Mouse (Mus musculus) hindbrain, postnatal 0 days (tissue): ENCODE results near the gene Gm13287. TPM values are rescaled to one million over a fixed set of nuclear protein-coding genes. Genes with fewer than 3 reads are reported as not detected.

Experiments
- ATAC-seq: fragments of 200-750 bp; cut with Nextera tagmentation; 2 replicates; pipeline ENCODE4 v1.8.0; 2017; ENCODE audit warnings: mild to moderate bottlenecking, moderate TSS enrichment, moderate library complexity
- DNase-seq: peaks from one replicate; pipeline ENCODE4 v3.0.0-alpha.2; 2015; ENCODE audit warnings: low spot score
- H3K27ac ChIP-seq: fragments of 300-500 bp; sonication (generic); 2 replicates; pipeline ENCODE4 v1.5.1; 2014; ENCODE audit warnings: mild to moderate bottlenecking
- H3K27me3 ChIP-seq: fragments of 300-500 bp; sonication (generic); 2 replicates; pipeline ENCODE4 v1.6.1; 2014; ENCODE audit warnings: low read length, mixed read lengths; ENCODE audit not compliant: insufficient read depth
- H3K36me3 ChIP-seq: fragments of 300-500 bp; sonication (generic); 2 replicates; pipeline ENCODE4 v1.6.1; 2014; ENCODE audit warnings: low read length, mixed read lengths; ENCODE audit not compliant: insufficient read depth
- H3K4me1 ChIP-seq: fragments of 300-500 bp; sonication (generic); 2 replicates; pipeline ENCODE4 v1.6.1; 2014; ENCODE audit warnings: antibody characterized with exemption, low read length, mixed read lengths; ENCODE audit not compliant: insufficient read depth
- H3K4me2 ChIP-seq: fragments of 300-500 bp; sonication (generic); 2 replicates; pipeline ENCODE4 v1.6.1; 2014; ENCODE audit warnings: low read depth, mild to moderate bottlenecking, low read length, moderate library complexity, mixed read lengths
- H3K4me3 ChIP-seq: fragments of 300-500 bp; sonication (generic); 2 replicates; pipeline ENCODE4 v1.5.1; 2014; ENCODE audit warnings: low read length
- H3K9ac ChIP-seq: fragments of 300-500 bp; sonication (generic); replicated peaks from 2 replicates; pipeline ENCODE4 v1.6.1; 2014; ENCODE audit warnings: mild to moderate bottlenecking, low read length, moderate library complexity, mixed read lengths
- H3K9me3 ChIP-seq: fragments of 300-500 bp; sonication (generic); 2 replicates; pipeline ENCODE4 v1.6.1; 2016; ENCODE audit warnings: low read length, mixed read lengths
- CTCF ChIP-seq: IDR thresholded peaks from 2 replicates; pipeline ENCODE4 v1.5.1; 2016; ENCODE audit warnings: antibody characterized with exemption, control low read depth, low read depth
- WGBS: fragments of 180-500 bp; shearing (Covaris S2); extraction: QIAGEN DNeasy Blood & Tissue Kit; methylation state at CpG from one replicate; pipeline ENCODE4 v1.1.7; 2014; 5-methylcytosine and 5-hydroxymethylcytosine counted together
- polyA plus RNA-seq: library from polyadenylated mRNA; unstranded; fragments of >200 nt; fragmentation: Nextera tagmentation; extraction: Ambion mirVana; gene quantifications from 2 replicates; pipeline ENCODE4 v1.2.1, GENCODE M21; 2015
- total RNA-seq: library from RNA; depleted of rRNA; stranded (reverse); fragments of >200 nt; gene quantifications from 2 replicates; pipeline ENCODE4 v1.2.3, GENCODE M21; 2014; rRNA removed

The Gm13287 gene
- total and polyA plus RNA-seq, 2 experiments from 2014 or later: not detected

DNA sequence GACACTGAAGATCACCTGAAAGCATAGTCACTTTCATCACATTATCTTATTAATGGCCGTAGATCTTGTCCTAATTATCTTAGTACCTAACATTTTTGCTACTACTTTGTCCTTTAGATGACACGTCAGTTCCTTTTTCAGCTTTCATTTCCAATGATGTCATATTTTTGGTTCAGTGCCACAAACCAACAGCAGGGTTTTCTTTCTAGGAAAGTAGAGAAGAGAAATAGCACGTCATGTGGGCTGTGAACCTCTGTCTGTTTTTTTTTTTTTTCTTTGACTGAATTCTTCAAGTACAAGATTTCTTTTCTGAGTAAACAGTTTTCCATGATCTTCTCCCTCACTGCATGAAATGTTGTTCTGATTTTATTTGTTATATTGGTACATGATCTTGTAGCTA, 37.0 kb downstream of the Gm13287 start:
- no peak for ATAC-seq
- Histone ChIP-seq H3K36me3 (no peaks in the 10 kb centered on the region), H3K4me3 (no peak overlapping the region), H3K9me3 (no peaks in the 10 kb centered on the region), H3K4me2 (no peak overlapping the region), H3K27me3 (no peaks in the 10 kb centered on the region), H3K27ac (no peak overlapping the region), H3K9ac (no peak overlapping the region), H3K4me1 (no peaks in the 10 kb centered on the region)
- no peak for TF ChIP-seq CTCF
- 68% methylated on average over 3 of the region's 3 CpGs for WGBS
- no peak for DNase-seq

DNA sequence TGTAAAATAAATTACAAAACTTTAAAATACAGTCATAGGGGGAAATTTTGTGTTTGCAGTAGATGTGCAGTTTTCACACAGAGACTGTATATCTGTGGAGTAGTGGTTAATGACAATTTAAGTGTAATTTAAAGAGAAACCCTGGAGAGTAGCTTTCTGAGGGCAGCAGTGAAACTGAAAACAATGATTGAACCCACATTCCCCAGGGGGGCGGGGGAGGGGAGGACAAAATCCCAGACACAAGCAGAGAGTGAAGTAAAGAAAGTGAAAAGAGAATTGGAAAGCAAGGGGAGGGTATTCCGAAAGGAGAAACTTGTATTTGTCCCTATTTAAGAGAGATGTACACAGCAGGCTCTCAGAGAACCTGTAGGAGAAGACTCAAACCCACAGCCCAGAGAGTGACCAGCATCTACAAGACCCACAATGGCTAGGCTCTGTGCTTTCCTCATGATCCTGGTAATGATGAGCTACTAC, 38.4 kb downstream of the Gm13287 start, which contains the start of gene Ifna4:
TSS of gene Ifna4 (plus strand) at position 424 of the 474 bp plus-strand sequence.
- H3K27ac ChIP-seq: no peak within 1 kb of the TSS
- H3K4me3 ChIP-seq: no peak within 1 kb of the TSS
- no peak within 1 kb of the TSS for H3K4me2 ChIP-seq
- no peaks in the 10 kb centered on the region for H3K9me3 ChIP-seq
- no peak for ATAC-seq
- H3K9ac ChIP-seq: no peak within 1 kb of the TSS
- H3K4me1 ChIP-seq: no peaks in the 10 kb centered on the region
- H3K36me3 ChIP-seq: no peaks in the 10 kb centered on the region
- no peak for TF ChIP-seq CTCF
- DNase-seq: no peak
- 47% methylated on average over 2 of the region's 2 CpGs for WGBS
- H3K27me3 ChIP-seq: no peaks in the 10 kb centered on the region

DNA sequence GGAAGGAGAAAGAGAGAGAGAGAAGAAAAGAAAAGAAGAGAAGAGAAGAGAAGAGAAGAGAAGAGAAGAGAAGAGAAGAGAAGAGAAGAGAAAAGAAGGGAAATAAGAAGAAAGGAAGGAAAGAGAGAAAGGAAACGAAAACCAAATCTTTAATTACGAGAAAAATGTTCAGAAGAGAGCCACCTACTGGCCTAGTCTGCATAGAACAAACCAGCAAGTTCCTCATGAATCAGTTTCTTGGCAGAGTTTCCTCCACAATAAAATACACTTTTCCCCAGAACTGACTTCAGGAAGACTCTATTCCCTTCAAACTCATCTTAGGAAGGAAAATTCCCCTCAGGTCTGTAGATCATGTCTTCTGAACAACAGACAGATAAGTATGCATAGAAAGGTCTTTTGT, 42.3 kb downstream of the Gm13287 start:
- no peak overlapping the region for H3K4me3 ChIP-seq
- no peak overlapping the region for H3K4me2 ChIP-seq
- 65% methylated on average over 2 of the region's 2 CpGs for WGBS
- ATAC-seq: no peak
- H3K9me3 ChIP-seq: no peaks in the 10 kb centered on the region
- DNase-seq: no peak
- no peaks in the 10 kb centered on the region for H3K27me3 ChIP-seq
- H3K36me3 ChIP-seq: no peaks in the 10 kb centered on the region
- no peak overlapping the region for H3K27ac ChIP-seq
- no peak overlapping the region for H3K9ac ChIP-seq
- TF ChIP-seq CTCF: peak; percentile 30; the same call in 1 of the 2 replicates
- H3K4me1 ChIP-seq: no peaks in the 10 kb centered on the region

DNA sequence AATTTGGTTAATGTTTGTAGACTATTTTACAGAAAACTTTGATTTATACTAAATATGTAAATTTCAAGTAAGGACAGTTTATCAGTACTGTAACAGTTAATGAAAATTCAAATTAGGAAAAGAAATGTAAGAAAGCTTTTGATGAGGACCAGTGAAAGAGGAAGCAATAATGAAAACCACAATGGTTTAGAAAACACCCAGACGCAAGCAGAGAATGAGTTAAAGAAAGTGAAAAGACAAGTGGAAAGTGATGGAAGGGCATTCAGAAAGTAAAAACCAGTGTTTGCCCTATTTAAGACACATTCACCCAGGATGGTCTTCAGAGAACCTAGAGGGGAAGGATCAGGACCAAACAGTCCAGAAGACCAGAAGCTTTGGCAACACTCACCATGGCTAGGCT, 46.6 kb downstream of the Gm13287 start, which contains the start of gene Ifna1:
TSS of gene Ifna1 (plus strand) at position 390 of the 400 bp plus-strand sequence.
- H3K36me3 ChIP-seq: no peaks in the 10 kb centered on the region
- H3K27me3 ChIP-seq: no peaks in the 10 kb centered on the region
- no peak for TF ChIP-seq CTCF
- H3K4me1 ChIP-seq: no peaks in the 10 kb centered on the region
- DNase-seq (no peak), ATAC-seq (no peak)
- H3K27ac ChIP-seq: no peak within 1 kb of the TSS
- H3K4me3 ChIP-seq: no peak within 1 kb of the TSS
- no peaks in the 10 kb centered on the region for H3K9me3 ChIP-seq
- H3K9ac ChIP-seq: no peak within 1 kb of the TSS
- H3K4me2 ChIP-seq: no peak within 1 kb of the TSS
- 82% methylated on average over 1 of the region's 1 CpGs for WGBS

DNA sequence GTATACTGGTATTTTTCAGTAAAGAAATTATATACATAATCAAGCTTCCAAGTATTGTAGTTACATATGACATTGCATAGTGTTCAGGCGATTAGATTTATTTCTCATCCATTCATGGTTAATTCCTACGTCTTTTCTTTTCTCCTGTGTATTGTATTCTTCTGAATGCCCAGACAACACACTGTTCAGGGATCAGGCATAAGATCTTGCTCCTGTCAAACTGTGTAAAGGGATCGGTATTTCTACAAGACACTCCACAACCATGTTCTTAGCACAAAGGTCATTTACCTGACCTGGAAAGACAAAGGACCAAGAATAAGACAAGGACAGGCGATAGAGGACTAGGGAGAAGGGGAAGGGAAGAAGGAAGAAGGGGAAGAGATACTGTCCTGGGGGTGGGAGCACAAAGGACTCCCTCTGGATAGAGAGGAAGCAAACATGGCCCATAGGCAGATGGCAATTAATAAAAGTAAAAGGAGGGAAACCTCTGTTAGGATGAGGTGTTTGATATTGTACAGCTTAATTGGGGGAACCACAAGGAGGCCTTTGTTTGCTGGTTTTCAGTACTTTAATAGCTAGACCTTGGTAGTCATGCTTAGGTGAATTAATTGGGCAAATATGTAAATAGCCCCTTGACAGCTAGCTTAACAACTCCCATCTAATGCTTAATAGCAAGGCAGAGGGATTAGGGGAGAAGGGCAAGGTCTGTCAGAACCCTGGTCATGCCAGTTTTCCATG, 48.1 kb downstream of the Gm13287 start:
- H3K27me3 ChIP-seq: no peaks in the 10 kb centered on the region
- H3K9me3 ChIP-seq: no peaks in the 10 kb centered on the region
- H3K27ac ChIP-seq: no peak overlapping the region
- H3K36me3 ChIP-seq: no peaks in the 10 kb centered on the region
- 37% methylated on average over 4 of the region's 4 CpGs for WGBS
- no peak overlapping the region for H3K9ac ChIP-seq
- no peaks in the 10 kb centered on the region for H3K4me1 ChIP-seq
- no peak for ATAC-seq
- no peak overlapping the region for H3K4me2 ChIP-seq
- no peak for TF ChIP-seq CTCF
- H3K4me3 ChIP-seq: no peak overlapping the region
- no peak for DNase-seq

Other genes starting within 250 kb of the Gm13287 start
Only the 30 nearest of the 31 such genes appear.
- gene Ifna14, start 231.5 kb upstream of the Gm13287 start, total RNA-seq: not detected in 2 replicates
- gene Ifna14, start 231.5 kb upstream of the Gm13287 start, polyA plus RNA-seq: not detected in 2 replicates
- gene Ifna9, start 210.9 kb upstream of the Gm13287 start, total RNA-seq: not detected in 2 replicates
- not detected in 2 replicates for gene Ifna9, start 210.9 kb upstream of the Gm13287 start, polyA plus RNA-seq
- gene Ifna12, start 199.9 kb upstream of the Gm13287 start, total RNA-seq: not detected in 2 replicates
- gene Ifna12, start 199.9 kb upstream of the Gm13287 start, polyA plus RNA-seq: not detected in 2 replicates
- not detected in 2 replicates for gene C87499, start 168.8 kb upstream of the Gm13287 start, total RNA-seq
- gene C87499, start 168.8 kb upstream of the Gm13287 start, polyA plus RNA-seq: not detected in 2 replicates
- not detected in 2 replicates for gene Ifna13, start 158.8 kb upstream of the Gm13287 start, total RNA-seq
- gene Ifna13, start 158.8 kb upstream of the Gm13287 start, polyA plus RNA-seq: not detected in 2 replicates
- not detected in 2 replicates for gene Ifna16, start 126.3 kb upstream of the Gm13287 start, total RNA-seq
- not detected in 2 replicates for gene Ifna16, start 126.3 kb upstream of the Gm13287 start, polyA plus RNA-seq
- not detected in 2 replicates for gene Ifna2, start 119.3 kb upstream of the Gm13287 start, total RNA-seq
- not detected in 2 replicates for gene Ifna2, start 119.3 kb upstream of the Gm13287 start, polyA plus RNA-seq
- gene Ifnab, start 111.9 kb upstream of the Gm13287 start, total RNA-seq: not detected in 2 replicates
- gene Ifnab, start 111.9 kb upstream of the Gm13287 start, polyA plus RNA-seq: not detected in 2 replicates
- 0.18 and 2.2 TPM in 2 replicates for gene Gm26566, start 81.4 kb upstream of the Gm13287 start, total RNA-seq
- 1.4 and 1.5 TPM in 2 replicates for gene Gm26566, start 81.4 kb upstream of the Gm13287 start, polyA plus RNA-seq
- gene Klhl9, start 80.8 kb upstream of the Gm13287 start, total RNA-seq: 140 TPM in 2 replicates
- 73.1 and 78.8 TPM in 2 replicates for gene Klhl9, start 80.8 kb upstream of the Gm13287 start, polyA plus RNA-seq
- gene Gm13271, start 48.4 kb upstream of the Gm13287 start, total RNA-seq: not detected in 2 replicates
- gene Gm13271, start 48.4 kb upstream of the Gm13287 start, polyA plus RNA-seq: not detected in 2 replicates
- not detected in 2 replicates for gene Gm13283, start 43.1 kb upstream of the Gm13287 start, total RNA-seq
- not detected in 2 replicates for gene Gm13283, start 43.1 kb upstream of the Gm13287 start, polyA plus RNA-seq
- gene Gm13290, start 29.4 kb upstream of the Gm13287 start, total RNA-seq: not detected in 2 replicates
- not detected in 2 replicates for gene Gm13290, start 29.4 kb upstream of the Gm13287 start, polyA plus RNA-seq
- not detected in 2 replicates for gene Gm13289, start 26.3 kb upstream of the Gm13287 start, total RNA-seq
- gene Gm13289, start 26.3 kb upstream of the Gm13287 start, polyA plus RNA-seq: not detected in 2 replicates
- not detected in 2 replicates for gene Gm13272, start 23.4 kb upstream of the Gm13287 start, total RNA-seq
- not detected in 2 replicates for gene Gm13272, start 23.4 kb upstream of the Gm13287 start, polyA plus RNA-seq
- not detected in 2 replicates for gene Ifnz, start 21.1 kb upstream of the Gm13287 start, total RNA-seq
- gene Ifnz, start 21.1 kb upstream of the Gm13287 start, polyA plus RNA-seq: not detected in 2 replicates
- gene Gm13276, start 17.5 kb upstream of the Gm13287 start, total RNA-seq: not detected in 2 replicates
- not detected in 2 replicates for gene Gm13276, start 17.5 kb upstream of the Gm13287 start, polyA plus RNA-seq
- not detected in 2 replicates for gene Gm13277, start 14.6 kb upstream of the Gm13287 start, total RNA-seq
- gene Gm13277, start 14.6 kb upstream of the Gm13287 start, polyA plus RNA-seq: not detected in 2 replicates
- gene Gm13278, start 11.7 kb upstream of the Gm13287 start, total RNA-seq: not detected in 2 replicates
- gene Gm13278, start 11.7 kb upstream of the Gm13287 start, polyA plus RNA-seq: not detected in 2 replicates
- gene Gm13275, start 8.8 kb upstream of the Gm13287 start, total RNA-seq: not detected in 2 replicates
- not detected in 2 replicates for gene Gm13275, start 8.8 kb upstream of the Gm13287 start, polyA plus RNA-seq
- gene Gm13279, start 5.9 kb upstream of the Gm13287 start, total RNA-seq: not detected in 2 replicates
- gene Gm13279, start 5.9 kb upstream of the Gm13287 start, polyA plus RNA-seq: not detected in 2 replicates
- gene Gm13285, start 3.6 kb upstream of the Gm13287 start, total RNA-seq: not detected in 2 replicates
- gene Gm13285, start 3.6 kb upstream of the Gm13287 start, polyA plus RNA-seq: 0.14 TPM in 1 of 2 replicates, not detected in the other
- gene Gm13288, start 2.3 kb downstream of the Gm13287 start, total RNA-seq: not detected in 2 replicates
- not detected in 2 replicates for gene Gm13288, start 2.3 kb downstream of the Gm13287 start, polyA plus RNA-seq
- not detected in 2 replicates for gene Ifna7, start 13.0 kb downstream of the Gm13287 start, total RNA-seq
- not detected in 2 replicates for gene Ifna7, start 13.0 kb downstream of the Gm13287 start, polyA plus RNA-seq
- not detected in 2 replicates for gene Ifna11, start 16.7 kb downstream of the Gm13287 start, total RNA-seq
- gene Ifna11, start 16.7 kb downstream of the Gm13287 start, polyA plus RNA-seq: not detected in 2 replicates
- gene Ifna6, start 24.2 kb downstream of the Gm13287 start, total RNA-seq: not detected in 2 replicates
- not detected in 2 replicates for gene Ifna6, start 24.2 kb downstream of the Gm13287 start, polyA plus RNA-seq
- not detected in 2 replicates for gene Ifna5, start 32.3 kb downstream of the Gm13287 start, total RNA-seq
- not detected in 2 replicates for gene Ifna5, start 32.3 kb downstream of the Gm13287 start, polyA plus RNA-seq
- gene Ifna4, start 38.6 kb downstream of the Gm13287 start, total RNA-seq: not detected in 2 replicates
- gene Ifna4, start 38.6 kb downstream of the Gm13287 start, polyA plus RNA-seq: not detected in 2 replicates
- not detected in 2 replicates for gene Ifna1, start 46.8 kb downstream of the Gm13287 start, total RNA-seq
- not detected in 2 replicates for gene Ifna1, start 46.8 kb downstream of the Gm13287 start, polyA plus RNA-seq
- gene Ifne, start 76.9 kb downstream of the Gm13287 start, total RNA-seq: not detected in 2 replicates
- gene Ifne, start 76.9 kb downstream of the Gm13287 start, polyA plus RNA-seq: not detected in 2 replicates